Mouse (Mus musculus) Patski (cell line): ENCODE measurements around the gene Cfap46. TPM values are rescaled to one million over a fixed set of nuclear protein-coding genes. Genes with fewer than 3 reads are reported as not detected.

ENCODE experiments used
- ATAC-seq: fragments of 100-300 bp; one replicate; pipeline ENCODE4 v1.8.0; 2021
- CTCF ChIA-PET: fragments of 350-600 bp; sonication (Branson Sonifier 250); formaldehyde crosslinking; loops from one replicate; lab custom pipeline; 2022; ENCODE audit warnings: inconsistent platforms; lab: Charles Lee
- POLR2A ChIA-PET: fragments of 350-600 bp; sonication (Branson Sonifier 250); formaldehyde crosslinking; loops from one replicate; lab custom pipeline; 2022; ENCODE audit warnings: antibody characterized with exemption, inconsistent platforms; lab: Charles Lee
- DNase-seq: peaks from one replicate; pipeline ENCODE4 v3.0.0-alpha.2; 2011; ENCODE audit warnings: low read depth, low spot score
- H3K27me3 ChIP-seq: fragments of 371-371 bp; one replicate; pipeline ENCODE4 v1.5.1; 2021
- CTCF ChIP-seq: fragments of 100-300 bp; IDR thresholded peaks from one replicate; pipeline ENCODE4 v1.5.1; 2021
- in situ Hi-C: fragments of 300-500 bp; cut with MboI; formaldehyde crosslinking; loops from 3 replicates; pipeline ENCODE4 v1.11.1; 2018; ENCODE audit warnings: low pct_unique_long_range_greater_than_20kb, mixed read lengths
- polyA plus RNA-seq: library from polyadenylated mRNA; unstranded; gene quantifications from one replicate; pipeline ENCODE4 v1.2.3, GENCODE M21; 2021

Gene Cfap46
- polyA plus RNA-seq = 4.2 TPM

- H3K27me3 ChIP-seq = no peaks in the 10 kb centered on the region
- no peak for DNase-seq
- ChIA-PET CTCF (interaction anchor here (0.9 to 1.5 kb wide), 9 partner anchors 19 to 310 kb away, joined by 3 to 7 read pairs (median 3); no protein-coding TSS in a partner anchor), POLR2A (no interaction called here)
- TF ChIP-seq CTCF = no peak
- in situ Hi-C loops = loop anchor here (5.0 kb wide), 1 partner anchor 37 kb away; no protein-coding TSS in a partner anchor
- peak; percentile 82 for ATAC-seq
These were observed at the start of gene Cfap46 for GRCm38 (mm10) chr7:139683706-139684552. Cfap46 (minus strand) TSS chr7:139683817.

DNA sequence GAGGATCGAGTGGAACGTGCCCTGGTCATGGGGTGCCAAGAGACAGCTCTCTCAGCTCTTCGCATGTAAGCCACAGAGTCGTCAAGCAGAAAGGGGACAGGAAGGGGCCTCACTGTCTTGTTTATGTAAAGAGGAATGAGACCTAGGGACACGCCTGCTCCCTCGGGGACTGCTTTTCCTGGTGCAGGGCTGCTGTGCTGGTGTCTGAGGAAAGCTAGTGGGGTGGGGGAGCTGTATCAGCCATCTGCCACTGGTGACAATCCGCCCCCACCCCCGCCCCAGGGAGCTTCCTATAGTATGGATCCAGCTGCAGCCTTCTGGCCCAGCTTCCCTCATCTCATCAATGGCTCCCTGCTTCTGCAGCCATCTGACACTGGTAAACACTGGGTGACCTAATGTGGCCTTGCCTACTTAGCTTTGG lies 47.7 kb upstream of the Cfap46 start:
- CTCF ChIA-PET = interaction anchor here (1.3 kb wide), 1 partner anchor 27 kb away, joined by 3 read pairs; no protein-coding TSS in a partner anchor
- no peaks in the 10 kb centered on the region for H3K27me3 ChIP-seq
- TF ChIP-seq CTCF = no peak
- ATAC-seq = no peak
- no peak for DNase-seq
- in situ Hi-C loops = no loop called here
- POLR2A ChIA-PET = no interaction called here

DNA sequence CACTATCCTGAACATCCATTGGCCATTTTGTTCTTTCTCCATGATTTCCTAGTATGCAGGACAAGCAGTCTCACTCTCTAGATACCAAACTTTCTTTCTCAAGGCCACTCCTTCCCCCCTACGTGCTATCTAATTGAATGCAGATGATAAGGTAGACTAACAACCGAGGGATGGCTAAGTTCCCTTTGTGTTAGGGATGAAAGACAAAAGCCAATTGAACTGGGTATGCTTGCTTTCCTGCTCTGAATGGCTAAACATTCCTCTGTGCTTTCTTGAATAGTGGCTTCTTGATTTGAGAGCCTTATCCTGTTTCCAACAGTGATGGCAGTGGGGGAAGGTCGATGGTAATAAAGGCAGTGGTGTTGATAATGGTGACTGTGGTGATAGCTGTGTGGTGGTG lies 43.5 kb upstream of the Cfap46 start:
- ChIA-PET POLR2A (no interaction called here), CTCF (no interaction called here)
- ATAC-seq (no peak), DNase-seq (no peak)
- in situ Hi-C loops = no loop called here
- TF ChIP-seq CTCF = no peak
- H3K27me3 ChIP-seq = no peaks in the 10 kb centered on the region

GRCm38 (mm10) chr7:139725641-139726040 lies 42.0 kb upstream of the Cfap46 start:
- no peak for DNase-seq
- ChIA-PET CTCF (interaction anchor here (1.5 to 1.7 kb wide), 2 partner anchors 10 to 11 kb away, joined by 3 to 4 read pairs; no protein-coding TSS in a partner anchor), POLR2A (interaction anchor here (0.5 kb wide), 1 partner anchor 60 kb away, joined by 3 read pairs; no protein-coding TSS in a partner anchor)
- no peak for ATAC-seq
- no peaks in the 10 kb centered on the region for H3K27me3 ChIP-seq
- in situ Hi-C loops = no loop called here
- TF ChIP-seq CTCF = no peak

GRCm38 (mm10) chr7:139723986-139724385 lies 40.4 kb upstream of the Cfap46 start:
- in situ Hi-C loops = no loop called here
- H3K27me3 ChIP-seq = no peaks in the 10 kb centered on the region
- ATAC-seq (no peak), DNase-seq (no peak)
- TF ChIP-seq CTCF = no peak
- POLR2A ChIA-PET = no interaction called here
- CTCF ChIA-PET = interaction anchor here (1.5 kb wide), 1 partner anchor 9 kb away, joined by 3 read pairs; no protein-coding TSS in a partner anchor

DNA sequence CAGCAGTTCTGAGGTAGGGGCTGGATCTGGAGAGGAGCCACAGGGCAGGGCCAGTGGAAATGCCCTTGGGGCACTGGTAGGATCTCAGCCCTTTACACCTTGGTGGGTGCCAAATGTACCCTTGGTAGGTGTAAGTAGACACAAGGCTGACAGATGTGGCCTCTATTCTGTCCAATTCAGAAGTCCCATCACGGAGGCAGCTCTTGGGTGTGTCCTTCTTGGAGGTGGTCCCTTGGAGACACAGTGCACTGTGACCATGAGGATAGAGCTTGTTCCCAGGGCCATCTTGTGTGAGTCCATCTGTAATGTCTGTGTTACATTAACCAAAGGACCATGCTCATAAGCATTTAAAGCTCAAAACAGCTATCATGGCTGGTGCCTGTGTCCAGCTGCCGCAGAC lies 37.6 kb upstream of the Cfap46 start:
- H3K27me3 ChIP-seq = no peaks in the 10 kb centered on the region
- no peak for ATAC-seq
- no peak for DNase-seq
- POLR2A ChIA-PET = no interaction called here
- TF ChIP-seq CTCF = no peak
- in situ Hi-C loops = no loop called here
- CTCF ChIA-PET = no interaction called here

DNA sequence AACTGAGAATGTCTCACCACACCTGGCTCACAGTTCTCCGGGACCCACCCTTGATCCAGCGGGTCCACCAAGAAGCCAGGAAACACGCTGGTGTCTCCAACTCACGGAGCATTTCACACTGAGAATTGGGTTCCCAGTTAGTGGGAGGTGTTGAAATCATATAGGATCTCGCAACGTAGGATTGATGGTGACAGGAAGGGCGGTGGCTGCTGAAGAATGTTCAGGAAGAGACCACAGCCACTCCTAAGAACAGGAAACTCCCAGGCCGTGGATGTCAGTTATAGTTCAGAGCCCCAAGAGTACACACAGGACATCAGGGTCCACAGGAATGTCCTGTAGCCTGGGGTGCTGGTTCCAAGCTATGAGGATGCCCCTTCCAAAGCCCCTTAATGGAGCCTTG lies 34.2 kb upstream of the Cfap46 start:
- no peak for DNase-seq
- ChIA-PET CTCF (interaction anchor here (1.9 kb wide), 1 partner anchor 144 kb away, joined by 6 read pairs; no protein-coding TSS in a partner anchor), POLR2A (no interaction called here)
- ATAC-seq = no peak
- no peaks in the 10 kb centered on the region for H3K27me3 ChIP-seq
- no peak for TF ChIP-seq CTCF
- in situ Hi-C loops = no loop called here

- in situ Hi-C loops = no loop called here
- DNase-seq (peak; percentile 24), ATAC-seq (peak; percentile 51)
- TF ChIP-seq CTCF = no peak
- ChIA-PET POLR2A (no interaction called here), CTCF (interaction anchor here (0.9 kb wide), 1 partner anchor 49 kb away, joined by 3 read pairs; no protein-coding TSS in a partner anchor)
- no peaks in the 10 kb centered on the region for H3K27me3 ChIP-seq
These were observed 28.2 kb upstream of the Cfap46 start for GRCm38 (mm10) chr7:139711821-139712220.

DNA sequence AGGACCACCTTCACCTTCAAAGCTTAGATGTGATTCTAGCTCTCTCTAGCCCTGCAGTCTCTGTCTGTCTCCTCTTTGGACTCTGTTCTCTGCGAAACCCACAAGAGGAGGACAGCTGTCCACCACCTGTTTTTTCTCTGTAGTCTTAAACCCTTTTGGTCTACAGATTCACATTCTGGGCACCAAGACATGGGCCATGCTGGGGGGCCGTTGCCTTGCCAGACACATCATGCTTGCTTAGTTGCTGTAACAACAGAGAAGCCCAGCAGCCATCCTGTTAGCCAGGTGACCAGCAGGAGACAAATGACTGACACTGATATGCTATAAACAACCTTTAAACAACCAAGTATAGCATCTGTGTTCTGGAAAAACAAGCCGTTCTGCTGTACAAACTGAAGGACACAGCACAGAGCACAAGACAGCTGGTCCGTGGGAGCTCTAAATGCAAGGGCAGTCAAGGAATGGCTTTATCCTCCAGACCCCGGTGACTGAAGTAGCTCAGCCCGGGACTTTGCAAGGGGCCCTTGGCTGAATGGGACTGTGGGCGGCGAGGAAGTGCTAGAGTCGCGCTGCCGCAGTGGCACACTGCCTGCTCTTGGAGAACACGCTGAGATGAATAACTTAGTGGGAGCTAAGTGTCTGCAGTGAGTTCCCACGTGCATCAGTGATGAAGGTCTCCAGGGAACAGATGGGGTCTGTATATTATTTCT lies 22.9 kb upstream of the Cfap46 start:
- ChIA-PET CTCF (no interaction called here), POLR2A (interaction anchor here (0.7 kb wide), 1 partner anchor 442 kb away, joined by 4 read pairs; no protein-coding TSS in a partner anchor)
- no peaks in the 10 kb centered on the region for H3K27me3 ChIP-seq
- no peak for DNase-seq
- in situ Hi-C loops = no loop called here
- no peak for ATAC-seq
- TF ChIP-seq CTCF = no peak

DNA sequence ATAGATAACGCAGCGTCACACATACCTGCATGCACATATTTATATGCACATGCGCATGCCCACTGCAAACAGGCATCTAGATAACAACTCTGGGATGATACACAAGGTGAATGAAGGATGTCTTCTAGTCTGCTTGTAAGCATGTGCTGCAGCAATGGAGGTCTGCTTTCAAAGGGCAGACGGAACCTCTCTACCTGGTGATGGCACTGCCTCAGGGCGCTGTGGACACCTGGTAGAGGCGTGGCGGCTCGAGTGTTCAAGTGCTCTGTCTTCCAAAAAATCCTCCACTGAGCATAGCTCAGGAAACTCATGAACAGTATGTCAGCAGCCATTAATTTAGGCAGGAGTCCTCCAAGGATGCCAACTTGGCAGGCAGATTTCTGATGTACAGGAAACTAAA lies 22.2 kb upstream of the Cfap46 start:
- no peak for DNase-seq
- H3K27me3 ChIP-seq = no peaks in the 10 kb centered on the region
- in situ Hi-C loops = no loop called here
- ChIA-PET POLR2A (no interaction called here), CTCF (interaction anchor here (0.9 to 4.3 kb wide), 4 partner anchors 21 to 289 kb away, joined by 3 to 56 read pairs (median 4); no protein-coding TSS in a partner anchor)
- ATAC-seq = no peak
- no peak for TF ChIP-seq CTCF
